16 mouse cellular contexts compared by ENCODE assay signal in genomic region chr17:5221558-5221957, GRCm38 (mm10).
DNase-seq lines count a peak whose midpoint lies in the region; ATAC-seq and TF ChIP-seq lines count a peak whose summit lies in the region.
"Had no signal": no experiment of that assay in that cellular context is flagged by ENCODE, and none has a peak within 500 bp of the region (broad histone marks: within the 10 kb centered on the region; RNA-seq: fewer than 3 reads in every experiment).

No protein-coding gene starts in this region.

- H3K4me3 ChIP-seq in hindbrain, embryonic 13.5 days = no peak overlapping the region
- no peak overlapping the region for H3K4me3 ChIP-seq in hindbrain, postnatal 0 days (ENCODE audit: low read length)
- no peak overlapping the region for H3K4me3 ChIP-seq in midbrain, embryonic 13.5 days (replicated peaks)
- H3K4me3 ChIP-seq in midbrain, embryonic 11.5 days (ENCODE audit: low read depth, low read length) = no peak overlapping the region
- H3K4me3 ChIP-seq in stomach, postnatal 0 days (ENCODE audit: low read depth, low read length) = no peak overlapping the region
- H3K4me3 ChIP-seq: myocyte had no signal

- H3K27me3 ChIP-seq in hindbrain, embryonic 13.5 days = no peaks in the 10 kb centered on the region
- no peaks in the 10 kb centered on the region for H3K27me3 ChIP-seq in hindbrain, postnatal 0 days (ENCODE audit: insufficient read depth, low read length)
- H3K27me3 ChIP-seq in midbrain, embryonic 13.5 days = no peaks in the 10 kb centered on the region
- H3K27me3 ChIP-seq in midbrain, embryonic 11.5 days (ENCODE audit: control insufficient read depth, insufficient read depth, low read length) = no peaks in the 10 kb centered on the region
- H3K27me3 ChIP-seq in stomach, postnatal 0 days (ENCODE audit: control insufficient read depth, insufficient read depth, low read length) = no peaks in the 10 kb centered on the region
- H3K27me3 ChIP-seq: CH12.LX had no signal

- H3K27ac ChIP-seq in hindbrain, embryonic 13.5 days = peak overlapping the region; percentile 79
- H3K27ac ChIP-seq in hindbrain, postnatal 0 days = no peak overlapping the region
- 0 out of 2 replicates have a peak overlapping the region, but pooled peaks have one; percentile 22 for H3K27ac ChIP-seq in midbrain, embryonic 13.5 days
- no peak overlapping the region for H3K27ac ChIP-seq in midbrain, embryonic 11.5 days (ENCODE audit: low read depth, low read length)
- H3K27ac ChIP-seq in stomach, postnatal 0 days (replicated peaks) = 0 out of 2 replicates have a peak overlapping the region, but pooled peaks have one; percentile 13

- H3K9me3 ChIP-seq in hindbrain, embryonic 13.5 days = no peaks in the 10 kb centered on the region
- no peaks in the 10 kb centered on the region for H3K9me3 ChIP-seq in hindbrain, postnatal 0 days (ENCODE audit: low read length)
- H3K9me3 ChIP-seq in midbrain, embryonic 13.5 days = no peaks in the 10 kb centered on the region
- no peaks in the 10 kb centered on the region for H3K9me3 ChIP-seq in midbrain, embryonic 11.5 days (ENCODE audit: control insufficient read depth, low read length)
- no peaks in the 10 kb centered on the region for H3K9me3 ChIP-seq in stomach, postnatal 0 days (ENCODE audit: control insufficient read depth, low read length)

- ATAC-seq in hindbrain, embryonic 13.5 days (ENCODE audit: low FRiP score) = no peak
- ATAC-seq in hindbrain, postnatal 0 days = no peak
- no peak for ATAC-seq in midbrain, embryonic 13.5 days
- no peak for ATAC-seq in midbrain, embryonic 11.5 days (ENCODE audit: low FRiP score)
- ATAC-seq in stomach, postnatal 0 days (ENCODE audit: low FRiP score, low TSS enrichment) = no peak
- ATAC-seq: activated CD4-positive, CD25-positive, alpha-beta regulatory T cell, adult 4 months had no signal

- no peak overlapping the region for H3K9ac ChIP-seq in hindbrain, embryonic 13.5 days
- no peak overlapping the region for H3K9ac ChIP-seq in hindbrain, postnatal 0 days (replicated peaks; ENCODE audit: low read length)
- H3K9ac ChIP-seq in midbrain, embryonic 13.5 days (replicated peaks) = no peak overlapping the region
- no peak overlapping the region for H3K9ac ChIP-seq in midbrain, embryonic 11.5 days (ENCODE audit: low read length)
- H3K9ac ChIP-seq in stomach, postnatal 0 days (ENCODE audit: low read length) = no peak overlapping the region
- H3K9ac ChIP-seq: lung, embryonic 14.5 days had no signal

- H3K36me3 ChIP-seq in hindbrain, embryonic 13.5 days = no peaks in the 10 kb centered on the region
- no peaks in the 10 kb centered on the region for H3K36me3 ChIP-seq in hindbrain, postnatal 0 days (ENCODE audit: insufficient read depth, low read length)
- H3K36me3 ChIP-seq in midbrain, embryonic 13.5 days = no peaks in the 10 kb centered on the region
- no peaks in the 10 kb centered on the region for H3K36me3 ChIP-seq in midbrain, embryonic 11.5 days (ENCODE audit: control insufficient read depth, insufficient read depth, low read length)
- H3K36me3 ChIP-seq in stomach, postnatal 0 days (ENCODE audit: control insufficient read depth, insufficient read depth, low read length) = no peaks in the 10 kb centered on the region

- peaks cover 82% of the 10 kb centered on the region for H3K4me1 ChIP-seq in hindbrain, embryonic 13.5 days (replicated peaks)
- H3K4me1 ChIP-seq in hindbrain, postnatal 0 days (ENCODE audit: insufficient read depth, low read length) = peaks cover 36% of the 10 kb centered on the region
- H3K4me1 ChIP-seq in midbrain, embryonic 13.5 days (replicated peaks) = peaks cover 42% of the 10 kb centered on the region
- H3K4me1 ChIP-seq in midbrain, embryonic 11.5 days (ENCODE audit: control insufficient read depth, insufficient read depth, low read length) = no peaks in the 10 kb centered on the region
- H3K4me1 ChIP-seq in stomach, postnatal 0 days (replicated peaks; ENCODE audit: control insufficient read depth, insufficient read depth) = peaks cover 19% of the 10 kb centered on the region

- DNase-seq in adrenal gland, postnatal 10 days = peak; percentile 35
- DNase-seq in adrenal gland, postnatal 4 days (ENCODE audit: low spot score in 2 of 2) = no peak
- DNase-seq in hindbrain, postnatal 0 days (ENCODE audit: low spot score) = no peak
- no peak for DNase-seq in midbrain, embryonic 11.5 days (ENCODE audit: low spot score, missing footprints)
- no peak for DNase-seq in stomach, postnatal 0 days (ENCODE audit: low spot score)
- DNase-seq in embryo, embryonic 10 days (ENCODE audit: low spot score) = no peak
- DNase-seq: cerebellum, adult 11-12 months; heart, adult 11 months; heart, postnatal 10 days; thymus, postnatal 25 days had no signal

- no peak overlapping the region for H3K4me2 ChIP-seq in hindbrain, embryonic 13.5 days
- no peak overlapping the region for H3K4me2 ChIP-seq in hindbrain, postnatal 0 days (ENCODE audit: low read depth, low read length)
- H3K4me2 ChIP-seq in midbrain, embryonic 13.5 days (replicated peaks) = no peak overlapping the region
- H3K4me2 ChIP-seq in midbrain, embryonic 11.5 days = no peak overlapping the region
- no peak overlapping the region for H3K4me2 ChIP-seq in stomach, postnatal 0 days (replicated peaks; ENCODE audit: low read depth)
- H3K4me2 ChIP-seq: lung, embryonic 14.5 days had no signal

- no peak for TF ChIP-seq EP300 in stomach, postnatal 0 days (optimal IDR thresholded peaks at IDR 0.05)

- 54% methylated on average over 4 of the region's 4 CpGs for WGBS in hindbrain, embryonic 13.5 days
- 40% methylated on average over 4 of the region's 4 CpGs for whole genome bisulfite sequencing in hindbrain, postnatal 0 days
- WGBS in midbrain, embryonic 13.5 days = 68% methylated on average over 4 of the region's 4 CpGs
- WGBS in midbrain, embryonic 11.5 days = 82% methylated on average over 4 of the region's 4 CpGs
- 41% methylated on average over 4 of the region's 4 CpGs for WGBS in stomach, postnatal 0 days

- TF ChIP-seq CTCF in hindbrain, postnatal 0 days (IDR thresholded peaks at IDR 0.05; ENCODE audit: low read depth) = no peak
- TF ChIP-seq CTCF in stomach, postnatal 0 days (IDR thresholded peaks at IDR 0.05; ENCODE audit: low read depth) = no peak

Comparison
In these comparisons a context has a peak if more than half of its experiments do, and no peak if none do; other contexts are left out.
1. H3K27ac ChIP-seq: peak in hindbrain, embryonic 13.5 days (single experiment), midbrain, embryonic 13.5 days (single experiment) and stomach, postnatal 0 days (single experiment); none in hindbrain, postnatal 0 days (single experiment) and midbrain, embryonic 11.5 days (single experiment).